Mouse (Mus musculus): ENCODE measurements around the gene Nav1.

GRCm38 (mm10) chr1:135629846-135630245, 22.8 kb upstream of the Nav1 start:
- TF ChIP-seq CTCF (IDR thresholded peaks at IDR 0.05; ENCODE audit: insufficient read depth, low read depth, low read length): no peak
- TF ChIP-seq POLR2A (IDR thresholded peaks at IDR 0.05; ENCODE audit: insufficient read depth, low read depth, low read length): no peak
